Mouse (Mus musculus): Measurements from ENCODE around the gene Kif12. TPM values are rescaled to one million over a fixed set of nuclear protein-coding genes. Genes with fewer than 3 reads are reported as not detected.

Gene Kif12
- polyA plus RNA-seq, 1 experiment from 2014 or later: 147 TPM

- Histone ChIP-seq H3K4me2 (replicated peaks; ENCODE audit: low read depth, low read length) (no peak overlapping the region), H3K9me3 (ENCODE audit: low read length) (no peaks in the 10 kb centered on the region), H3K4me3 (ENCODE audit: low read length) (no peak overlapping the region), H3K27me3 (ENCODE audit: insufficient read depth, low read length) (no peaks in the 10 kb centered on the region), H3K9ac (replicated peaks; ENCODE audit: low read length) (no peak overlapping the region), H3K27ac (ENCODE audit: low read length) (peak overlapping the region; percentile 13; the same call in 1 of the 2 replicates), H3K4me1 (ENCODE audit: insufficient read depth, low read length) (peaks cover 7% of the 10 kb centered on the region; the same call in 1 of the 2 replicates), H3K36me3 (ENCODE audit: insufficient read depth, low read length) (peaks cover 10% of the 10 kb centered on the region)
- 80% methylated on average over 5 of the region's 5 CpGs for WGBS
- ATAC-seq (ENCODE audit: low FRiP score, low TSS enrichment): no peak
Observed at GRCm38 (mm10) chr4:63166323-63166722, 5.6 kb downstream of the Kif12 start.

DNA sequence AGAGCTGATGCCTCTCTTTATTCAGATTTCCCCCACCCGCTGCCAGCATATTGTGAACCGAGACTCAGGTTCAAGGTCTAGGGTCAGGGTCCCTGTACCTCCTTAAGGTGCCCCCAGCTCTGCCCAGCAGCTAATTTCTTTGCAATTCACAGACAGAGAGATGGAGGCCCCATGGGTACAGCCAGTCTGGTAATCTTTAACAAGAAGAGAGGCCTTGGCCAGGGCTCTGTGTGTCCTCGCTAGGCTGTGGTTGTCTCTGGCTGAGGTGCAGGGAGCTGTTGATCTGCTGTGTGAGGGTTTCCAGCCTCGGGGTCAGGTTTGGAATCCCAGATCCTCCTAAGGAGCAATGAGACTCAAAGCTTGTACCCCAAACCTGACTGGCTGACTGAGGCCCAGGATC, 6.3 kb downstream of the Kif12 start:
- H3K36me3 ChIP-seq (ENCODE audit: insufficient read depth, low read length): peaks cover 10% of the 10 kb centered on the region
- peaks cover 7% of the 10 kb centered on the region; the same call in 1 of the 2 replicates for H3K4me1 ChIP-seq (ENCODE audit: insufficient read depth, low read length)
- no peak overlapping the region for H3K9ac ChIP-seq (replicated peaks; ENCODE audit: low read length)
- H3K27ac ChIP-seq (ENCODE audit: low read length): peak overlapping the region; percentile 13; the same call in 1 of the 2 replicates
- H3K4me2 ChIP-seq (replicated peaks; ENCODE audit: low read depth, low read length): no peak overlapping the region
- no peak overlapping the region for H3K4me3 ChIP-seq (ENCODE audit: low read length)
- no peaks in the 10 kb centered on the region for H3K27me3 ChIP-seq (ENCODE audit: insufficient read depth, low read length)
- ATAC-seq (ENCODE audit: low FRiP score, low TSS enrichment): peak; percentile 49; the same call in 1 of the 2 replicates
- 66% methylated on average over 4 of the region's 4 CpGs for WGBS
- H3K9me3 ChIP-seq (ENCODE audit: low read length): no peaks in the 10 kb centered on the region

GRCm38 (mm10) chr4:63158961-63159592, 12.9 kb downstream of the Kif12 start:
- H3K9me3 ChIP-seq (ENCODE audit: low read length): no peaks in the 10 kb centered on the region
- no peak overlapping the region for H3K4me3 ChIP-seq (ENCODE audit: low read length)
- H3K27me3 ChIP-seq (ENCODE audit: insufficient read depth, low read length): no peaks in the 10 kb centered on the region
- no peak overlapping the region for H3K4me2 ChIP-seq (replicated peaks; ENCODE audit: low read depth, low read length)
- H3K27ac ChIP-seq (ENCODE audit: low read length): peak overlapping the region; percentile 72
- peak; percentile 75 for ATAC-seq (ENCODE audit: low FRiP score, low TSS enrichment)
- H3K9ac ChIP-seq (replicated peaks; ENCODE audit: low read length): 0 out of 2 replicates have a peak overlapping the region, but pooled peaks have one; percentile 6
- peaks cover 9% of the 10 kb centered on the region; the same call in 1 of the 2 replicates for H3K4me1 ChIP-seq (ENCODE audit: insufficient read depth, low read length)
- H3K36me3 ChIP-seq (ENCODE audit: insufficient read depth, low read length): no peaks in the 10 kb centered on the region
- 13% methylated on average over 5 of the region's 5 CpGs for WGBS

DNA sequence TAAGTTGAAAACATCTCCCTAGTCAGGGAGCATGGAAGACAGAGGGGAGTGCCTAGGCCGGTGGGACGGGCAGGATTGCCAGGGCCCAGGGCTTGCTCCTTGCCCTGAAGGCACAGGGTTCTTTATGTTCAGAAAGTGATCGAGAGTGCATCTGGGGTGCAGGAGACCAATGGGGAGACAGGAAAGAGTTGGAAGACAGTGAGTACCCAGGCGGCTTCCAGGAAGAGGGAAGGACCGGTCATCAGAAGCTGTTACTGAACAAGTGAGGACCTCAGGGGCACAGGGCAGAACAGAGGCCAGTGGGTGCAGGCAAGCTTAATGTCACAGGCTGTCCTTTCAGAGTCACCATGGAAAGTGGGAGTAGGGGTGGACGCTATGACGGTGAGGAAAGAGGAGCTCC, 13.7 kb downstream of the Kif12 start:
- Histone ChIP-seq H3K27me3 (ENCODE audit: insufficient read depth, low read length) (no peaks in the 10 kb centered on the region), H3K9ac (replicated peaks; ENCODE audit: low read length) (no peak overlapping the region), H3K27ac (ENCODE audit: low read length) (peak overlapping the region; percentile 17; the same call in 1 of the 2 replicates), H3K4me2 (replicated peaks; ENCODE audit: low read depth, low read length) (no peak overlapping the region), H3K4me3 (ENCODE audit: low read length) (no peak overlapping the region), H3K9me3 (ENCODE audit: low read length) (no peaks in the 10 kb centered on the region), H3K4me1 (ENCODE audit: insufficient read depth, low read length) (peaks cover 9% of the 10 kb centered on the region; the same call in 1 of the 2 replicates), H3K36me3 (ENCODE audit: insufficient read depth, low read length) (no peaks in the 10 kb centered on the region)
- 82% methylated on average over 7 of the region's 7 CpGs for WGBS
- ATAC-seq (ENCODE audit: low FRiP score, low TSS enrichment): no peak

GRCm38 (mm10) chr4:63156726-63157634, 15.0 kb downstream of the Kif12 start:
- H3K27me3 ChIP-seq (ENCODE audit: insufficient read depth, low read length): no peaks in the 10 kb centered on the region
- WGBS: 35% methylated on average over 8 of the region's 8 CpGs

GRCm38 (mm10) chr4:63155596-63155995, 16.3 kb downstream of the Kif12 start:
- no peaks in the 10 kb centered on the region for H3K9me3 ChIP-seq (ENCODE audit: low read length)
- no peaks in the 10 kb centered on the region for H3K36me3 ChIP-seq (ENCODE audit: insufficient read depth, low read length)
- ATAC-seq (ENCODE audit: low FRiP score, low TSS enrichment): no peak
- H3K4me3 ChIP-seq (ENCODE audit: low read length): no peak overlapping the region
- H3K4me1 ChIP-seq (ENCODE audit: insufficient read depth, low read length): peaks cover 9% of the 10 kb centered on the region; the same call in 1 of the 2 replicates
- no peak overlapping the region for H3K9ac ChIP-seq (replicated peaks; ENCODE audit: low read length)
- H3K27me3 ChIP-seq (ENCODE audit: insufficient read depth, low read length): no peaks in the 10 kb centered on the region
- no peak overlapping the region for H3K27ac ChIP-seq (ENCODE audit: low read length)
- no peak overlapping the region for H3K4me2 ChIP-seq (replicated peaks; ENCODE audit: low read depth, low read length)
- 63% methylated on average over 2 of the region's 2 CpGs for WGBS

More at GRCm38 (mm10) chr4:63156726-63157634, 15.0 kb downstream of the Kif12 start:
- H3K9ac ChIP-seq (replicated peaks; ENCODE audit: low read length): no peak overlapping the region
- no peak overlapping the region for H3K4me2 ChIP-seq (replicated peaks; ENCODE audit: low read depth, low read length)
- H3K36me3 ChIP-seq (ENCODE audit: insufficient read depth, low read length): no peaks in the 10 kb centered on the region
- H3K27ac ChIP-seq (ENCODE audit: low read length): peak overlapping the region; percentile 85
- no peaks in the 10 kb centered on the region for H3K9me3 ChIP-seq (ENCODE audit: low read length)
- ATAC-seq (ENCODE audit: low FRiP score, low TSS enrichment): peak; percentile 90
- peaks cover 9% of the 10 kb centered on the region; the same call in 1 of the 2 replicates for H3K4me1 ChIP-seq (ENCODE audit: insufficient read depth, low read length)
- H3K4me3 ChIP-seq (ENCODE audit: low read length): no peak overlapping the region

GRCm38 (mm10) chr4:63154699-63155098, 17.2 kb downstream of the Kif12 start, which contains the start of gene Ambp:
Gene Ambp, minus strand, starts transcription at chr4:63154799.
- no peak within 1 kb of the TSS for H3K4me2 ChIP-seq (replicated peaks; ENCODE audit: low read depth, low read length)
- H3K4me1 ChIP-seq (ENCODE audit: insufficient read depth, low read length): peaks cover 9% of the 10 kb centered on the region; the same call in 1 of the 2 replicates
- WGBS: 70% methylated on average over 5 of the region's 5 CpGs
- no peak within 1 kb of the TSS for H3K4me3 ChIP-seq (ENCODE audit: low read length)
- no peaks in the 10 kb centered on the region for H3K27me3 ChIP-seq (ENCODE audit: insufficient read depth, low read length)
- no peak within 1 kb of the TSS for H3K27ac ChIP-seq (ENCODE audit: low read length)
- H3K9me3 ChIP-seq (ENCODE audit: low read length): no peaks in the 10 kb centered on the region
- no peaks in the 10 kb centered on the region for H3K36me3 ChIP-seq (ENCODE audit: insufficient read depth, low read length)
- no peak for ATAC-seq (ENCODE audit: low FRiP score, low TSS enrichment)
- H3K9ac ChIP-seq (replicated peaks; ENCODE audit: low read length): no peak within 1 kb of the TSS

DNA sequence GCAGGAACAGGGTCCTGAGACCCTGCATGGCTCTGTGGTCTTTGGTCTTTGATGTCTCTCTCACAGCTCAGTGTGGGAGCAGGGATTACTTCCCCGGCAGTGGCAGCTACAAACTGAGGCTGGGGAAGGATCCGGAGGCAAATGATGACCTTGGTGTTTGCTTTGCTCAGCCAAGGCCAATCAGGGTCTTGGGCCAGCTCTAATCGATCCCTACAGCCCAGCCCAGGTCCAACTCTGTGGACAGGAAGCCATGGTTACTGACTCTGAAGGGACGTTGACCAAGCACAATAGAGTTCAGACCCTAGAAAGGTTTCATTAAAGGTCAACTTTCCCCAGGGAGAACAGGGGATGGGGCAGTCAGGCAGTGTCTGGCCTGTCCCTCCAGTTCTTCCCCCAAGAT, 17.9 kb downstream of the Kif12 start:
- Histone ChIP-seq H3K9me3 (ENCODE audit: low read length) (no peaks in the 10 kb centered on the region), H3K36me3 (ENCODE audit: insufficient read depth, low read length) (no peaks in the 10 kb centered on the region), H3K9ac (replicated peaks; ENCODE audit: low read length) (no peak overlapping the region), H3K4me1 (ENCODE audit: insufficient read depth, low read length) (peaks cover 9% of the 10 kb centered on the region; the same call in 1 of the 2 replicates), H3K27ac (ENCODE audit: low read length) (no peak overlapping the region), H3K4me2 (replicated peaks; ENCODE audit: low read depth, low read length) (no peak overlapping the region), H3K4me3 (ENCODE audit: low read length) (no peak overlapping the region), H3K27me3 (ENCODE audit: insufficient read depth, low read length) (no peaks in the 10 kb centered on the region)
- no peak for ATAC-seq (ENCODE audit: low FRiP score, low TSS enrichment)
- WGBS: 40% methylated on average over 4 of the region's 4 CpGs

- ATAC-seq (ENCODE audit: low FRiP score, low TSS enrichment): no peak
- no peak overlapping the region for H3K4me3 ChIP-seq (ENCODE audit: low read length)
- no peak overlapping the region for H3K9ac ChIP-seq (replicated peaks; ENCODE audit: low read length)
- no peaks in the 10 kb centered on the region for H3K36me3 ChIP-seq (ENCODE audit: insufficient read depth, low read length)
- no peaks in the 10 kb centered on the region for H3K4me1 ChIP-seq (ENCODE audit: insufficient read depth, low read length)
- 90% methylated on average over 6 of the region's 6 CpGs for WGBS
- H3K9me3 ChIP-seq (ENCODE audit: low read length): peaks cover 8% of the 10 kb centered on the region; the same call in 1 of the 2 replicates
- H3K27ac ChIP-seq (ENCODE audit: low read length): no peak overlapping the region
- no peaks in the 10 kb centered on the region for H3K27me3 ChIP-seq (ENCODE audit: insufficient read depth, low read length)
- no peak overlapping the region for H3K4me2 ChIP-seq (replicated peaks; ENCODE audit: low read depth, low read length)
Observed at GRCm38 (mm10) chr4:63151127-63151526, 20.8 kb downstream of the Kif12 start.

Data from kidney, embryonic 16.5 days (tissue).